Mouse (Mus musculus): ENCODE results near the gene Ccnt1.

- TF ChIP-seq CTCF (IDR thresholded peaks at IDR 0.05; ENCODE audit: borderline replicate concordance, insufficient read depth, low read length), result no peak
- TF ChIP-seq POLR2A (IDR thresholded peaks at IDR 0.05; ENCODE audit: low read depth, low read length), result no peak
These were observed 17.0 kb upstream of the Ccnt1 start for GRCm38 (mm10) chr15:98587751-98588150.

All from embryonic fibroblast, embryonic 13.5 days (primary cell).